Mouse (Mus musculus) CH12.LX (cell line): Measurements from ENCODE around the gene Ccdc62. TPM values are rescaled to one million over a fixed set of nuclear protein-coding genes. Genes with fewer than 3 reads are reported as not detected.

Experiments used
- DNase-seq: peaks from one replicate; pipeline ENCODE4 v3.0.0-alpha.2; 2013; ENCODE audit errors: extremely low read depth
- H3K27ac ChIP-seq: 2 replicates; pipeline ENCODE4 v1.5.1; 2012; ENCODE audit warnings: low read depth, mild to moderate bottlenecking, control low read depth, moderate library complexity; ENCODE audit not compliant: insufficient read depth
- H3K27me3 ChIP-seq: replicated peaks from 2 replicates; pipeline ENCODE3; 2012; ENCODE audit warnings: inconsistent platforms
- H3K36me3 ChIP-seq, 2 experiments: replicated peaks in 1 of 2; 2 replicates each; pipeline versions ENCODE3 to v1.6.1; 2012; ENCODE audit warnings: inconsistent platforms in 1 of 2, low read length in 1 of 2, mild to moderate bottlenecking in 1 of 2, mixed read lengths in 1 of 2, moderate library complexity in 1 of 2; ENCODE audit not compliant: control insufficient read depth in 1 of 2, insufficient read depth in 1 of 2
- H3K4me1 ChIP-seq, 2 experiments: 2 replicates each; pipeline ENCODE4 v1.6.1; 2012; ENCODE audit warnings: inconsistent platforms in 1 of 2, moderate library complexity in 1 of 2; ENCODE audit not compliant: insufficient read depth in 2 of 2, control insufficient read depth in 1 of 2
- H3K4me2 ChIP-seq: 2 replicates; pipeline ENCODE4 v1.6.1; 2012; ENCODE audit warnings: low read depth, mild to moderate bottlenecking, control low read depth; ENCODE audit not compliant: poor library complexity, insufficient read depth, severe bottlenecking
- H3K4me3 ChIP-seq, 3 experiments: fragments of 150-350 bp in 1 of 3; sonication (generic) in 1 of 3; replicated peaks in 1 of 3; 2 replicates each; pipeline versions ENCODE3 to v1.5.1; 2011 to 2012; ENCODE audit warnings: low read depth in 2 of 3, low read length in 2 of 3, mild to moderate bottlenecking in 2 of 3, moderate library complexity in 2 of 3, control low read depth in 1 of 3, improper control_type of control experiment in 1 of 3, inconsistent platforms in 1 of 3, mixed read lengths in 1 of 3; ENCODE audit not compliant: poor library complexity in 1 of 3
- H3K79me2 ChIP-seq: replicated peaks from 2 replicates; pipeline ENCODE4 v1.6.1; 2012; ENCODE audit warnings: mild to moderate bottlenecking, moderate library complexity; ENCODE audit not compliant: control insufficient read depth, poor library complexity, insufficient read depth, severe bottlenecking; ENCODE audit errors: extremely low read depth
- H3K9ac ChIP-seq: 2 replicates; pipeline ENCODE4 v1.6.1; 2012; ENCODE audit warnings: low read depth, mild to moderate bottlenecking, control low read depth, moderate library complexity; ENCODE audit not compliant: insufficient read depth
- H3K9me3 ChIP-seq: replicated peaks from 2 replicates; pipeline ENCODE3; 2012; ENCODE audit warnings: low read length, inconsistent platforms, mixed read lengths
- CHD2 ChIP-seq: IDR thresholded peaks from 2 replicates; pipeline ENCODE4 v1.6.1; 2011; ENCODE audit warnings: low read length, improper control_type of control experiment
- CTCF ChIP-seq, 2 experiments: IDR thresholded peaks in 1 of 2; conservative IDR thresholded peaks in 1 of 2; 2 replicates each; pipeline ENCODE4 v1.5.1; 2011 to 2012; ENCODE audit warnings: low read depth in 2 of 2, low read length in 2 of 2, improper control_type of control experiment in 1 of 2, inconsistent platforms in 1 of 2, mild to moderate bottlenecking in 1 of 2, moderate library complexity in 1 of 2
- ELF1 ChIP-seq: IDR thresholded peaks from 2 replicates; pipeline ENCODE4 v1.6.1; 2014; ENCODE audit warnings: low read depth, mild to moderate bottlenecking, inconsistent platforms, low read length, improper control_type of control experiment
- EP300 ChIP-seq: IDR thresholded peaks from 2 replicates; pipeline ENCODE4 v1.6.1; 2011; ENCODE audit warnings: low read length, improper control_type of control experiment
- ETS1 ChIP-seq: conservative IDR thresholded peaks from 2 replicates; pipeline ENCODE4 v1.6.1; 2012; ENCODE audit warnings: low read depth, mild to moderate bottlenecking, inconsistent platforms, low read length, improper control_type of control experiment, moderate library complexity
- GABPA ChIP-seq: IDR thresholded peaks from 2 replicates; pipeline ENCODE4 v1.6.1; 2012; ENCODE audit warnings: low read depth, low read length, improper control_type of control experiment, inconsistent platforms; ENCODE audit not compliant: insufficient replicate concordance
- IRF4 ChIP-seq: IDR thresholded peaks from 2 replicates; pipeline ENCODE4 v1.6.1; 2014; ENCODE audit warnings: low read depth, mild to moderate bottlenecking, inconsistent platforms, low read length, improper control_type of control experiment
- JUND ChIP-seq: conservative IDR thresholded peaks from 2 replicates; pipeline ENCODE4 v1.6.1; 2011; ENCODE audit warnings: low read depth, low read length, improper control_type of control experiment
- KAT2A ChIP-seq: IDR thresholded peaks from 2 replicates; pipeline ENCODE4 v1.6.1; 2012; ENCODE audit warnings: low read length, improper control_type of control experiment, inconsistent platforms; ENCODE audit not compliant: insufficient replicate concordance
- MAFK ChIP-seq: IDR thresholded peaks from 2 replicates; pipeline ENCODE4 v1.6.1; 2011; ENCODE audit warnings: low read length, improper control_type of control experiment; ENCODE audit not compliant: insufficient replicate concordance
- MYC ChIP-seq: IDR thresholded peaks from 2 replicates; pipeline ENCODE4 v1.6.1; 2011; ENCODE audit warnings: low read depth, mild to moderate bottlenecking, improper control_type of control experiment, low read length
- NELFE ChIP-seq: IDR thresholded peaks from 2 replicates; pipeline ENCODE4 v1.6.1; 2011; ENCODE audit warnings: low read depth, low read length, improper control_type of control experiment
- PAX5 ChIP-seq: IDR thresholded peaks from 2 replicates; pipeline ENCODE4 v1.6.1; 2012; ENCODE audit warnings: low read length, inconsistent platforms, mixed read lengths
- POLR2A ChIP-seq: IDR thresholded peaks from 2 replicates; pipeline ENCODE4 v1.6.1; 2011; ENCODE audit warnings: low read depth, mild to moderate bottlenecking, improper control_type of control experiment, low read length
- RAD21 ChIP-seq: IDR thresholded peaks from 2 replicates; pipeline ENCODE4 v1.6.1; 2011; ENCODE audit warnings: low read depth, mild to moderate bottlenecking, low read length, improper control_type of control experiment, moderate library complexity
- RCOR1 ChIP-seq: conservative IDR thresholded peaks from 2 replicates; pipeline ENCODE4 v1.6.1; 2012; ENCODE audit warnings: low read depth, mild to moderate bottlenecking, inconsistent platforms, low read length, improper control_type of control experiment
- SMC3 ChIP-seq: IDR thresholded peaks from 2 replicates; pipeline ENCODE4 v1.6.1; 2011; ENCODE audit warnings: low read depth, low read length, improper control_type of control experiment
- TBP ChIP-seq: conservative IDR thresholded peaks from 2 replicates; pipeline ENCODE4 v1.6.1; 2011; ENCODE audit warnings: low read depth, low read length, improper control_type of control experiment
- USF1 ChIP-seq: IDR thresholded peaks from 2 replicates; pipeline ENCODE4 v1.6.1; 2014; ENCODE audit warnings: low read depth, mild to moderate bottlenecking, inconsistent platforms, low read length, improper control_type of control experiment
- USF2 ChIP-seq: conservative IDR thresholded peaks from 2 replicates; pipeline ENCODE4 v1.6.1; 2011; ENCODE audit warnings: low read depth, low read length, improper control_type of control experiment
- ZC3H11A ChIP-seq: IDR thresholded peaks from 2 replicates; pipeline ENCODE4 v1.6.1; 2012; ENCODE audit warnings: low read depth, mild to moderate bottlenecking, inconsistent platforms, low read length, improper control_type of control experiment
- ZMIZ1 ChIP-seq: IDR thresholded peaks from 2 replicates; pipeline ENCODE4 v1.6.1; 2012; ENCODE audit warnings: low read depth, mild to moderate bottlenecking, inconsistent platforms, low read length, improper control_type of control experiment
- ZNF384 ChIP-seq: IDR thresholded peaks from 2 replicates; pipeline ENCODE4 v1.6.1; 2012; ENCODE audit warnings: low read depth, low read length, improper control_type of control experiment, inconsistent platforms
- dilution Hi-C: fragments of 300-500 bp; cut with MboI; formaldehyde crosslinking; loops from 2 replicates; pipeline ENCODE4 v1.14.3; 2020; ENCODE audit warnings: low sequenced_read_pairs; ENCODE audit not compliant: extremely low pct_unique_long_range_greater_than_20kb, extremely low pct_ligation_motif_present
- in situ Hi-C: fragments of 300-500 bp; cut with MboI; formaldehyde crosslinking; loops from 3 replicates; pipeline ENCODE4 v1.14.3; 2019; ENCODE audit warnings: low sequenced_read_pairs, low pct_ligation_motif_present, low pct_unique_long_range_greater_than_20kb, mixed read lengths
- polyA plus RNA-seq: library from polyadenylated mRNA; unstranded; fragments of >175 nt; gene quantifications from 2 replicates; pipeline ENCODE4 v1.2.1, GENCODE M21; 2012; ENCODE audit warnings: low read depth; ENCODE audit not compliant: insufficient read length
- total RNA-seq, 2 experiments: library from RNA; depleted of rRNA; stranded (reverse); fragments of 300-350 nt in 1 of 2; fragments of >200 nt in 1 of 2; gene quantifications; 2 replicates each; pipeline ENCODE4 v1.2.3; 2012 to 2014

Gene Ccdc62
- total and polyA plus RNA-seq, 3 experiments = 1.6 to 5.3 (median 2.0) TPM

- H3K4me1 ChIP-seq = no peaks in the 10 kb centered on the region
- dilution Hi-C loops (no loop called here), in situ Hi-C loops (no loop called here)
- H3K79me2 ChIP-seq = no peaks in the 10 kb centered on the region
- no peak overlapping the region for H3K4me2 ChIP-seq
- H3K9ac ChIP-seq = no peak overlapping the region
- H3K4me3 ChIP-seq = no peak overlapping the region
- H3K9me3 ChIP-seq = no peaks in the 10 kb centered on the region
- TF ChIP-seq ZC3H11A = peak; percentile 92
- TF ChIP-seq CHD2 = no peak
- no peak for TF ChIP-seq EP300
- TF ChIP-seq SMC3 = peak; percentile 97
- TF ChIP-seq PAX5 = no peak
- TF ChIP-seq GABPA = no peak
- TF ChIP-seq ELF1 = no peak
- TF ChIP-seq USF2 = no peak
- no peak for TF ChIP-seq USF1
- no peak for TF ChIP-seq MYC
- TF ChIP-seq KAT2A = no peak
- TF ChIP-seq IRF4 = no peak
- TF ChIP-seq ZMIZ1 = no peak
- TF ChIP-seq TBP = no peak
- TF ChIP-seq RCOR1 = no peak
- no peak for TF ChIP-seq MAFK
- TF ChIP-seq CTCF (conservative IDR thresholded peaks at IDR 0.05 in 1 of 2, IDR thresholded peaks at IDR 0.05 in 1 of 2; ENCODE audit: low read depth in 2 of 2, low read length in 2 of 2) = peak; percentile 50 to 93
- no peak for TF ChIP-seq ETS1
- TF ChIP-seq ZNF384 = no peak
- peak; percentile 95 for TF ChIP-seq RAD21
- H3K36me3 ChIP-seq = no peaks in the 10 kb centered on the region
- peak; percentile 70 for DNase-seq
- H3K27me3 ChIP-seq = no peaks in the 10 kb centered on the region
- H3K27ac ChIP-seq = no peak overlapping the region
Measured at GRCm38 (mm10) chr5:123947041-123947761, 16.7 kb downstream of the Ccdc62 start.

GRCm38 (mm10) chr5:123952365-123953045, 22.0 kb downstream of the Ccdc62 start:
- H3K4me2 ChIP-seq = no peak overlapping the region
- H3K27ac ChIP-seq = no peak overlapping the region
- no peaks in the 10 kb centered on the region for H3K27me3 ChIP-seq
- no peaks in the 10 kb centered on the region for H3K9me3 ChIP-seq
- H3K9ac ChIP-seq = no peak overlapping the region
- TF ChIP-seq NELFE (no peak), SMC3 (no peak), MYC (no peak), JUND (no peak), POLR2A (no peak)
- H3K36me3 ChIP-seq = peaks cover 0 to 2% of the 10 kb centered on the region in 2 experiments
- H3K4me3 ChIP-seq = no peak overlapping the region
- in situ Hi-C loops (loop anchor here (5.0 to 10.0 kb wide), 2 partner anchors 40 to 132 kb away; no protein-coding TSS in a partner anchor), dilution Hi-C loops (no loop called here)
- no peak for DNase-seq
- no peaks in the 10 kb centered on the region for H3K79me2 ChIP-seq
- H3K4me1 ChIP-seq = peaks cover 0 to 5% of the 10 kb centered on the region in 2 experiments; a peak in 2 of 4 replicates
